Mouse (Mus musculus) gastrocnemius, postnatal 14 days (tissue): ENCODE results near the gene Ccdc163. TPM values are rescaled to one million over a fixed set of nuclear protein-coding genes. Genes with fewer than 3 reads are reported as not detected.
"Not testable (repeated sequence)": the region's sequence is repeated elsewhere in the genome, so short reads cannot be mapped to it uniquely, and the experiment has no call there.

Experiments used
- DNase-seq: peaks from one replicate; pipeline ENCODE4 v3.0.0; 2021; ENCODE audit warnings: mixed read lengths
- intact Hi-C: fragments of 180-260 bp; cut with DNase I; formaldehyde crosslinking; loops from one replicate; pipeline ENCODE4 v1.15.1; 2025; ENCODE audit warnings: low total_unique reads
- long read RNA-seq, 2 experiments: library from polyadenylated mRNA; stranded (forward); transcript quantifications; one replicate each; pipeline ENCODE4 v2.0.0; 2021
- total RNA-seq, 2 experiments: library from RNA; stranded (reverse); gene quantifications; 2 replicates each; pipeline ENCODE4 v1.2.3; 2021

Ccdc163 gene
- 1 to 10 TPM; 3.9 to 4.0 TPM for total RNA-seq
- long read RNA-seq, experiment 1, partial matches to known transcripts: 0 of 1 reads
- long read RNA-seq, experiment 1, other reads (novel, unspliced or antisense): 0 of 1 reads
- long read RNA-seq, experiment 2: 0 reads

GRCm38 (mm10) chr4:116708201-116708764 is at the start of gene Ccdc163, which contains the start of gene Mmachc:
Gene Ccdc163, plus strand, starts transcription at chr4:116708509.
Gene Mmachc, minus strand, starts transcription at chr4:116708406.
- intact Hi-C loops: no loop called here
- DNase-seq: peak; percentile 89

- intact Hi-C loops: no loop called here
- no peak for DNase-seq
These were observed 48.8 kb upstream of the Ccdc163 start for GRCm38 (mm10) chr4:116659474-116659873.

- DNase-seq, intact Hi-C loops: not testable (repeated sequence)
These were observed 48.4 kb upstream of the Ccdc163 start for GRCm38 (mm10) chr4:116659916-116660315.

GRCm38 (mm10) chr4:116660829-116661228 is 47.5 kb upstream of the Ccdc163 start:
- intact Hi-C loops: no loop called here

GRCm38 (mm10) chr4:116661998-116662397 is 46.3 kb upstream of the Ccdc163 start:
- no peak for DNase-seq
- intact Hi-C loops: no loop called here

More at GRCm38 (mm10) chr4:116660829-116661228, 47.5 kb upstream of the Ccdc163 start:
- DNase-seq: no peak

- intact Hi-C loops: no loop called here
- DNase-seq: no peak
These were observed 41.7 kb upstream of the Ccdc163 start for GRCm38 (mm10) chr4:116666625-116667024.

GRCm38 (mm10) chr4:116668145-116668544 is 40.2 kb upstream of the Ccdc163 start:
- intact Hi-C loops: no loop called here
- DNase-seq: no peak

- DNase-seq: no peak
- intact Hi-C loops: no loop called here
These were observed 39.0 kb upstream of the Ccdc163 start for GRCm38 (mm10) chr4:116669291-116669690.

- DNase-seq: no peak
- intact Hi-C loops: no loop called here
These were observed 35.5 kb upstream of the Ccdc163 start for GRCm38 (mm10) chr4:116672785-116673184.

- intact Hi-C loops, DNase-seq: not testable (repeated sequence)
These were observed 33.5 kb upstream of the Ccdc163 start for GRCm38 (mm10) chr4:116674761-116675160.

GRCm38 (mm10) chr4:116676027-116676426 is 32.3 kb upstream of the Ccdc163 start:
- no peak for DNase-seq
- intact Hi-C loops: no loop called here

GRCm38 (mm10) chr4:116677808-116678207 is 30.5 kb upstream of the Ccdc163 start:
- intact Hi-C loops: no loop called here
- no peak for DNase-seq

- intact Hi-C loops: no loop called here
- no peak for DNase-seq
These were observed 29.2 kb upstream of the Ccdc163 start for GRCm38 (mm10) chr4:116679141-116679540.

- intact Hi-C loops: loop anchor here (10.0 kb wide), 1 partner anchor 46 kb away; no protein-coding TSS in a partner anchor
- DNase-seq: not testable (repeated sequence)
These were observed 27.8 kb upstream of the Ccdc163 start for GRCm38 (mm10) chr4:116680521-116680920.

GRCm38 (mm10) chr4:116683957-116684356 is 24.4 kb upstream of the Ccdc163 start:
- no peak for DNase-seq
- intact Hi-C loops: loop anchor here (10.0 kb wide), 1 partner anchor 49 kb away; no protein-coding TSS in a partner anchor

GRCm38 (mm10) chr4:116684665-116685064 is 23.6 kb upstream of the Ccdc163 start:
- intact Hi-C loops: loop anchor here (10.0 kb wide), 1 partner anchor 50 kb away; no protein-coding TSS in a partner anchor

GRCm38 (mm10) chr4:116685402-116686061 is 22.8 kb upstream of the Ccdc163 start, which contains the start of gene Prdx1:
Gene Prdx1, plus strand, starts transcription at chr4:116685544.
- peak; percentile 97 for DNase-seq
- intact Hi-C loops: loop anchor here (10.0 kb wide), 1 partner anchor 51 kb away; no protein-coding TSS in a partner anchor

More at GRCm38 (mm10) chr4:116684665-116685064, 23.6 kb upstream of the Ccdc163 start:
- no peak for DNase-seq

- no peak for DNase-seq
These were observed 21.3 kb upstream of the Ccdc163 start for GRCm38 (mm10) chr4:116687041-116687440.

GRCm38 (mm10) chr4:116689309-116689876 is 18.9 kb upstream of the Ccdc163 start:
- no peak for DNase-seq
- intact Hi-C loops: loop anchor here (10.0 kb wide), 1 partner anchor 55 kb away; no protein-coding TSS in a partner anchor

More at GRCm38 (mm10) chr4:116687041-116687440, 21.3 kb upstream of the Ccdc163 start:
- intact Hi-C loops: loop anchor here (10.0 kb wide), 1 partner anchor 52 kb away; no protein-coding TSS in a partner anchor

GRCm38 (mm10) chr4:116692146-116692545 is 16.2 kb upstream of the Ccdc163 start:
- DNase-seq: no peak
- intact Hi-C loops: no loop called here
